Mouse (Mus musculus): ENCODE measurements at regions not wholly inside any gene's neighbourhood (a gene's known extent, or its start where the extent isn't known, plus 50 kb on each side); places are given as distances from the start of the nearest gene placed in this dataset.

GRCm38 (mm10) chr8:79559516-79559915 lies 79.9 kb upstream of the Otud4 start:
- H3K9me3 ChIP-seq: no peaks in the 10 kb centered on the region
- no peak overlapping the region for H3K4me2 ChIP-seq (replicated peaks)
- no peaks in the 10 kb centered on the region for H3K4me1 ChIP-seq
- H3K27ac ChIP-seq: no peak overlapping the region
- no peak for ATAC-seq (ENCODE audit: low FRiP score, low read depth)
- H3K36me3 ChIP-seq: no peaks in the 10 kb centered on the region
- no peaks in the 10 kb centered on the region for H3K27me3 ChIP-seq (replicated peaks)
- WGBS: 91% methylated on average over 6 of the region's 6 CpGs
- H3K9ac ChIP-seq: no peak overlapping the region
- H3K4me3 ChIP-seq: no peak overlapping the region

GRCm38 (mm10) chr8:79554311-79554710 lies 85.1 kb upstream of the Otud4 start:
- WGBS: 89% methylated on average over 2 of the region's 4 CpGs
- H3K4me3 ChIP-seq: no peak overlapping the region
- H3K36me3 ChIP-seq: no peaks in the 10 kb centered on the region
- H3K4me1 ChIP-seq: no peaks in the 10 kb centered on the region
- no peaks in the 10 kb centered on the region for H3K27me3 ChIP-seq (replicated peaks)
- H3K27ac ChIP-seq: no peak overlapping the region
- H3K9ac ChIP-seq: no peak overlapping the region
- no peak for ATAC-seq (ENCODE audit: low FRiP score, low read depth)
- no peaks in the 10 kb centered on the region for H3K9me3 ChIP-seq
- H3K4me2 ChIP-seq (replicated peaks): no peak overlapping the region

- ATAC-seq (ENCODE audit: low FRiP score, low read depth): no peak
- no peak overlapping the region for H3K27ac ChIP-seq
- H3K4me2 ChIP-seq (replicated peaks): no peak overlapping the region
- no peaks in the 10 kb centered on the region for H3K27me3 ChIP-seq (replicated peaks)
- H3K36me3 ChIP-seq: no peaks in the 10 kb centered on the region
- no peaks in the 10 kb centered on the region for H3K4me1 ChIP-seq
- H3K9me3 ChIP-seq: no peaks in the 10 kb centered on the region
- H3K4me3 ChIP-seq: no peak overlapping the region
- H3K9ac ChIP-seq: no peak overlapping the region
- 93% methylated on average over 2 of the region's 2 CpGs for whole genome bisulfite sequencing
Measured at GRCm38 (mm10) chr8:79550151-79550550, 89.3 kb upstream of the Otud4 start.

DNA sequence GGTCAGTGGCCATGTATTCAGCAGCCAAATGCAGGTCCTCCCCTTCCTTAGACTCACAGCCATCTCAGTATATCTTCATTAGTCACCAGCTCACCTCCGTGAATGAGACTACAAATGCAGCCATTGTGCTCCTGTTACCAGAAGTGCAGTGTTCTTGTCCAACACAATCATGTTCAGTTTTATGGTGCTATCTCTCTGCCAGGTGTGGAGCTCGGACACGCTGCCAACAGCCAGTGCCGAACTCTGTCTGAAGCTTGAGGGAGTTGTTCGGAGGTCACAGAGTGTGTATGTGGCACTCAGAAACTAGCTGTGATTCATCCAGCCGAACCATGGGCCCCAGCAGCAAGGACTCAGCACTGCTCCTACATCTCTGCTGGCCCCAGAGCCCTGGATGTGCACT lies 91.3 kb upstream of the Otud4 start:
- Histone ChIP-seq H3K27me3 (replicated peaks) (no peaks in the 10 kb centered on the region), H3K36me3 (no peaks in the 10 kb centered on the region), H3K9me3 (no peaks in the 10 kb centered on the region), H3K27ac (no peak overlapping the region), H3K9ac (no peak overlapping the region), H3K4me3 (no peak overlapping the region), H3K4me2 (replicated peaks) (no peak overlapping the region), H3K4me1 (no peaks in the 10 kb centered on the region)
- ATAC-seq (ENCODE audit: low FRiP score, low read depth): no peak
- WGBS: 66% methylated on average over 6 of the region's 6 CpGs

DNA sequence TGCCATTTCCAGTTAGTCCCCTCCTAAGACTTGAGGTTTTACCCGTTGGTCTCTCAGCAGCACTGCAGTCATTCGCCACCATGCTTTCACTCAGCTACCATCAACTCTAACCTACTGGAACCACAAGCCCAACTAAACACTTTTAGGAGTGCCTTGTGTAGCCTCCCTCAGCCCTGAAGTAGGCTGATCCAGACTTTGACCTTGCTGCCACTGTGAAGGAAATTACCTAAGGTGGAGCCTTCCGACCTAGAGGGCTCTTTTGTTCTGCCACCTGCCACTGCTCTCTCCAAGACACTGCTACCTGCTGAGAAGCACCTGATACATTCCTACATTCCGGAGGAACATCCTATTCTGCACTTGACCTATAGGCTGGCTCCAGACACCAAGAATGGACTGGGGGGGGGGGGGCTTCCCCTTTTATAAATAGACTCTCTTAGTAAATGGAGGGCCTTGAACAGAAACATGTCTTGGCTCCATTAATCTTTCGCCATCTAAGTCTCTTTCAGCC lies 93.5 kb upstream of the Otud4 start:
- Histone ChIP-seq H3K27ac (no peak overlapping the region), H3K4me3 (no peak overlapping the region), H3K27me3 (replicated peaks) (no peaks in the 10 kb centered on the region), H3K4me2 (replicated peaks) (no peak overlapping the region), H3K4me1 (no peaks in the 10 kb centered on the region), H3K9me3 (no peaks in the 10 kb centered on the region), H3K9ac (no peak overlapping the region), H3K36me3 (no peaks in the 10 kb centered on the region)
- 77% methylated on average over 5 of the region's 5 CpGs for WGBS
- no peak for ATAC-seq (ENCODE audit: low FRiP score, low read depth)

DNA sequence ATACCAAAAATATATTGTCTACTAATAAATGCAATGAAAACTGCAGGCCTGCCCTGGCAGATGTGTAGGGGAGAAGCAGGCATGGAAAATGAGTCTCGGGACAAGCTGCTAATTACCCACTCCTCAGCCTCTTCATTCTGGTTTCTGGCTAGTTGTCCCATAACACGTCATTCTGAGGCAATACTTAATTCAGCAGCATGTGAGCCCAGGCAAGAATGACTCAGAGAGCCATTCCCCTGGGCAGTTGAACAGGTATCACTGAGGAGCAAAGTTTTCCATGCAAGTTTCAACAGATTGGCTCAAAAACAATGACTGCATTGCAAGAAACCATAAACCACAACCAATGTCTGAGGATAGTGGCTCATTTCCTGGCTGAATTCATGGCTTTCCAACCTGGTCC lies 97.0 kb upstream of the Otud4 start:
- H3K27ac ChIP-seq: no peak overlapping the region
- no peaks in the 10 kb centered on the region for H3K4me1 ChIP-seq
- WGBS: 69% methylated on average over 2 of the region's 2 CpGs
- no peak for ATAC-seq (ENCODE audit: low FRiP score, low read depth)
- no peak overlapping the region for H3K9ac ChIP-seq
- H3K9me3 ChIP-seq: no peaks in the 10 kb centered on the region
- no peaks in the 10 kb centered on the region for H3K36me3 ChIP-seq
- no peak overlapping the region for H3K4me2 ChIP-seq (replicated peaks)
- no peaks in the 10 kb centered on the region for H3K27me3 ChIP-seq (replicated peaks)
- no peak overlapping the region for H3K4me3 ChIP-seq

- Histone ChIP-seq H3K4me1 (no peaks in the 10 kb centered on the region), H3K36me3 (no peaks in the 10 kb centered on the region), H3K4me2 (replicated peaks) (no peak overlapping the region), H3K27ac (no peak overlapping the region), H3K27me3 (replicated peaks) (no peaks in the 10 kb centered on the region), H3K4me3 (no peak overlapping the region), H3K9me3 (no peaks in the 10 kb centered on the region), H3K9ac (no peak overlapping the region)
- 89% methylated on average over 4 of the region's 4 CpGs for WGBS
- ATAC-seq (ENCODE audit: low FRiP score, low read depth): no peak
Measured at GRCm38 (mm10) chr8:79540053-79540452, 99.4 kb upstream of the Otud4 start.

DNA sequence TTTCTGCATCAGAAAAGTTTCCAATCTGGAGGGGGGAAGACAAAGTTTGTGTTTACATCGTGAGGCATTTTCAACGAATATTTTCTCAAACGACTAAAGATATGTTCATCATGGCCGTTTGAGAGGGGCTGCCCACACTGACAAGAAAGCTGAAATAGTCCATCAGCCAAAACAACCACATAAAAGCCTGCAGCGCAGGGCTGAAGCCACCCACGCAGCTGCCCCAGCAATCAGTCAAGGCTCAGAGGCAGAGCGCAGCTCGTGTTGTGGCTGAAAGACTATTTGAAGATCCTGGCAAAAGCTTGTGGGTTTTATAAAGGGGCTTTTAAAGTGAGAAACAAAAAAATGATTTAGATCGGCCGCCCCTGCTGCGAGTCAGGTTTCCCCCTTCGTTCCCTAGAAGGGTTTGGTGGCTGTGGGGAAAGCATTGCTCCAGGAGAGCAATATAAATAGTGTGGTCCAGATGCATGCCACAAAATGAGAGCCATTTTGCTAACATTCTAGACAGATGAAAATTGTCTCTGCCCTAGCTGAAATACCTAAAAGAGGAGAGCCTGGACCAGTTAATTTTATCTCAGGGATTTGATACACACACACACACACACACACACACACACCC lies 105.0 kb upstream of the Otud4 start:
- Histone ChIP-seq H3K4me2 (replicated peaks) (no peak overlapping the region), H3K4me3 (no peak overlapping the region), H3K4me1 (no peaks in the 10 kb centered on the region), H3K9ac (no peak overlapping the region), H3K36me3 (no peaks in the 10 kb centered on the region), H3K9me3 (0 out of 2 replicates have a peak, but pooled peaks cover 5% of the 10 kb centered on the region), H3K27ac (no peak overlapping the region), H3K27me3 (replicated peaks) (no peaks in the 10 kb centered on the region)
- WGBS: 66% methylated on average over 12 of the region's 12 CpGs
- no peak for ATAC-seq (ENCODE audit: low FRiP score, low read depth)

DNA sequence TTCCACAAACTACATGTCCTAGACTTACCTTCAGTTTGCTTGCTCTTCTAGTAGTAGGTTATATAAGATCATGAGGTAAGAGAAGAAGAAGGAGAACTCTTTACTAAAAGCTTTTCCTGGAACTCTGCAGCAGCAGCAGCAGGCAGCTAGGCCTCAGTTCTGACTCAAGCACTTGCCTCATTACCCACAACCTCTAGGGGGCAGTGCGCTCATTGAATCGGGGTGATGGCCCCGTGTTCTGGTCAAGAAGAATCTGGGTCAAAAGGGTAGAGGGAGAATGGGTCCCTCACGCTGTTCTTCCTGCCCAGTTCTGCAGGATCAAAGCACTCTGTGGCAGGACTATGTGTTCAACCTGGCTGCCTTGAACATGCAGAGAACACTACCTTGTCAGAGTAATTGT lies 109.9 kb upstream of the Otud4 start:
- 41% methylated on average over 4 of the region's 4 CpGs for WGBS
- ATAC-seq (ENCODE audit: low FRiP score, low read depth): no peak
- Histone ChIP-seq H3K4me3 (no peak overlapping the region), H3K36me3 (no peaks in the 10 kb centered on the region), H3K4me2 (replicated peaks) (no peak overlapping the region), H3K9ac (no peak overlapping the region), H3K27me3 (replicated peaks) (no peaks in the 10 kb centered on the region), H3K27ac (no peak overlapping the region), H3K4me1 (no peaks in the 10 kb centered on the region), H3K9me3 (0 out of 2 replicates have a peak, but pooled peaks cover 5% of the 10 kb centered on the region)

DNA sequence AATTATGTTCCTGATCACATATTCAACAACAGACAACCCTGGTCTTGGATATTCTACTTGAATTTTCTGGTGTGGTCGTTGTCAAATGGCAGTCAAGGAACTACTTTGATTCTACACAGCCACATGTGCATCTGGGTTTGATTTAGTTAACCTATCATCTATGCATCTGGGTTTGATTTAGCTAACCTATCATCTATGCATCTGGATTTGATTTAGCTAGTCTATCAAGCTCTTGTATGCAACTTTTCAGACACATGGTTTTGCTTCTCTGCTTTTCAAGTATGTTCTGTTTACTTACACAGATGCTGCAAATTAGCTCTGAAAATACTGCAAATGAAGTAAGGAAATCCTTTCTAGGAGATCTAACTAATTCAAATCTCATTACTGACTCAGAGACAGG lies 117.4 kb upstream of the Otud4 start:
- Histone ChIP-seq H3K4me3 (no peak overlapping the region), H3K27me3 (replicated peaks) (no peaks in the 10 kb centered on the region), H3K27ac (no peak overlapping the region), H3K4me1 (no peaks in the 10 kb centered on the region), H3K4me2 (replicated peaks) (no peak overlapping the region), H3K36me3 (no peaks in the 10 kb centered on the region), H3K9me3 (no peaks in the 10 kb centered on the region), H3K9ac (no peak overlapping the region)
- ATAC-seq (ENCODE audit: low FRiP score, low read depth): no peak
- 70% methylated on average over 1 of the region's 1 CpGs for WGBS

DNA sequence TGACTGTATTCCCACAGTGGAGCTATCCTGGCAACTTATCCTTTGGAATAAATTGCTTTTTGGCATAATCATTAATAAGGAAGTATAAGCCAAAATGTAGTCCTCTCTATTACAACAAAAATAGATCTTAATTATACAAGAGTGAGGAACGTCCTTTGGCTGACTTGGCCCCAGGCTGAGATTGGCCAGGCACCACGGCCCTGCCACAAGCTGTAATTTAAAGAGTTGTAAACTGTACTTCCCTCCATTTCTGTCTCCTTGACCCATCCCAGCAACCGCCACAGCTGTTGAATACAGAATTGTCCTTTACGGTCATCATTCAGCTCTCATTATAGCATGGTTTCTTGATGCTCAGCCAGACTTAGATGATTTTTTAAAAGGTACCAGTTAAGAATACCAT lies 119.6 kb upstream of the Smad1 start:
- no peaks in the 10 kb centered on the region for H3K36me3 ChIP-seq
- H3K27me3 ChIP-seq (replicated peaks): no peaks in the 10 kb centered on the region
- no peaks in the 10 kb centered on the region for H3K9me3 ChIP-seq
- ATAC-seq (ENCODE audit: low FRiP score, low read depth): no peak
- H3K27ac ChIP-seq: no peak overlapping the region
- H3K9ac ChIP-seq: no peak overlapping the region
- WGBS: 69% methylated on average over 4 of the region's 4 CpGs
- no peak overlapping the region for H3K4me3 ChIP-seq
- no peak overlapping the region for H3K4me2 ChIP-seq (replicated peaks)
- H3K4me1 ChIP-seq: no peaks in the 10 kb centered on the region

DNA sequence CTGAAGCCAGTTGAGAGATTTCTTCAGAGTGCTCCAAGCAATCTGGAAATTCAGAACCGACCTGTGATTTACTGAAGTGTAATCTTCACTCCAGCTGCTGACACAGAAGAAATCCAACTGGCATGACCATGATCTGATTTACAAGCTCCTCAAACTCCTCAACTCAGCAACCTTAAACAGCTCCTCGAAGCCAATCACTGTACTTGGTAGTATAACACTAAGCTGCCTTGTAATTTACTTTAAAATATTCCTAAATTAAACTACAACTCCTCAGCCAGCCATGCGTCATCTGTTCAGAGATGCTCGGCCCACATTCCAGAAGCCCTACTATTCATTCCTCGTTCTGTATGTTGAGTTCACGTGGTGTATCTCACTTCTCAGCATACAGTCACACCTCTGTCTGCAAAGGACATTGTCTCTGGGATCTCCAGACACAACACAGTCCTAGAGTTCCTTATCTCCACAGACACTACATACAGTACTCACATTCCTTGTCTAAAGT lies 116.0 kb upstream of the Smad1 start:
- 86% methylated on average over 6 of the region's 6 CpGs for WGBS
- Histone ChIP-seq H3K4me2 (replicated peaks) (no peak overlapping the region), H3K36me3 (no peaks in the 10 kb centered on the region), H3K9ac (no peak overlapping the region), H3K9me3 (0 out of 2 replicates have a peak, but pooled peaks cover 4% of the 10 kb centered on the region), H3K4me3 (no peak overlapping the region), H3K27me3 (replicated peaks) (no peaks in the 10 kb centered on the region), H3K27ac (no peak overlapping the region), H3K4me1 (no peaks in the 10 kb centered on the region)
- ATAC-seq (ENCODE audit: low FRiP score, low read depth): no peak

- Histone ChIP-seq H3K4me3 (no peak overlapping the region), H3K4me1 (no peaks in the 10 kb centered on the region), H3K9me3 (0 out of 2 replicates have a peak, but pooled peaks cover 4% of the 10 kb centered on the region), H3K27me3 (replicated peaks) (no peaks in the 10 kb centered on the region), H3K36me3 (no peaks in the 10 kb centered on the region), H3K4me2 (replicated peaks) (no peak overlapping the region), H3K27ac (no peak overlapping the region), H3K9ac (no peak overlapping the region)
- WGBS: 81% methylated on average over 4 of the region's 4 CpGs
- no peak for ATAC-seq (ENCODE audit: low FRiP score, low read depth)
Measured at GRCm38 (mm10) chr8:79514655-79515278, 115.4 kb upstream of the Smad1 start.
